Mouse (Mus musculus) gastrocnemius, adult 2 months (tissue): ENCODE data around the gene Gm44790. TPM values are rescaled to one million over a fixed set of nuclear protein-coding genes. Genes with fewer than 3 reads are reported as not detected.
"Not testable (repeated sequence)": the region's sequence is repeated elsewhere in the genome, so short reads cannot be mapped to it uniquely, and the experiment has no call there.

Experiments
- DNase-seq: peaks from one replicate; pipeline ENCODE4 v3.0.0; 2022
- H3K27ac ChIP-seq: fragments of 200-600 bp; 2 replicates; pipeline ENCODE4 v1.8.1; 2022; ENCODE audit warnings: mild to moderate bottlenecking
- H3K4me3 ChIP-seq: fragments of 200-600 bp; 2 replicates; pipeline ENCODE4 v1.8.1; 2022; ENCODE audit warnings: mild to moderate bottlenecking, moderate library complexity
- CTCF ChIP-seq: fragments of 200-600 bp; IDR thresholded peaks from 2 replicates; pipeline ENCODE4 v1.8.1; 2022; ENCODE audit warnings: antibody characterized with exemption, mild to moderate bottlenecking, moderate library complexity
- intact Hi-C: fragments of 180-260 bp; cut with DNase I; formaldehyde crosslinking; loops from one replicate; pipeline ENCODE4 v1.15.1; 2025
- total RNA-seq, 2 experiments: library from RNA; stranded (reverse); gene quantifications; 2 replicates each; pipeline ENCODE4 v1.2.3; 2021

Gm44790 gene
- total RNA-seq, 2 experiments from 2014 or later: 0.53 TPM; not detected in 1

DNA sequence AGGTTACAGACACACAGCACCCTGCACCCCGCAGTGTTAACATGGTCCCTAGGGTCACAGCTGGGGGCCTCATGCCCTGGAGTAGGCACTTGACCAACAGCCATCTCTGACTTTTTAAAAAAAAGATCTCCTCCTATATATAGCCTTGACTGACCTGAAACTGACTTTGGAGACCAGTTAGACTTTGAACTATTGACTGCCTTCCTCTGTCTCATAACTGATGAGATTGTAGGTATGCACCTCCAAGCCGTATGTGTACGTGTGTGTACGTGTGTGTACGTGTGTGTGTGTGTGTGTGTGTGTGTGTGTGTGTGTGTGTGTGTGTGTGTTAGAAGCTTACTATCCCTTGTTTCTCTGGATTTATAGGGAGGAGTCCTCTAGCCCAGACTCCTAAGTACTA is 55.4 kb downstream of the Gm44790 start:
- H3K27ac ChIP-seq: peak overlapping the region; percentile 92
- intact Hi-C loops: no loop called here
- H3K4me3 ChIP-seq: peak overlapping the region; percentile 75; the same call in 1 of the 2 replicates
- DNase-seq: peak; percentile 15
- TF ChIP-seq CTCF: no peak

DNA sequence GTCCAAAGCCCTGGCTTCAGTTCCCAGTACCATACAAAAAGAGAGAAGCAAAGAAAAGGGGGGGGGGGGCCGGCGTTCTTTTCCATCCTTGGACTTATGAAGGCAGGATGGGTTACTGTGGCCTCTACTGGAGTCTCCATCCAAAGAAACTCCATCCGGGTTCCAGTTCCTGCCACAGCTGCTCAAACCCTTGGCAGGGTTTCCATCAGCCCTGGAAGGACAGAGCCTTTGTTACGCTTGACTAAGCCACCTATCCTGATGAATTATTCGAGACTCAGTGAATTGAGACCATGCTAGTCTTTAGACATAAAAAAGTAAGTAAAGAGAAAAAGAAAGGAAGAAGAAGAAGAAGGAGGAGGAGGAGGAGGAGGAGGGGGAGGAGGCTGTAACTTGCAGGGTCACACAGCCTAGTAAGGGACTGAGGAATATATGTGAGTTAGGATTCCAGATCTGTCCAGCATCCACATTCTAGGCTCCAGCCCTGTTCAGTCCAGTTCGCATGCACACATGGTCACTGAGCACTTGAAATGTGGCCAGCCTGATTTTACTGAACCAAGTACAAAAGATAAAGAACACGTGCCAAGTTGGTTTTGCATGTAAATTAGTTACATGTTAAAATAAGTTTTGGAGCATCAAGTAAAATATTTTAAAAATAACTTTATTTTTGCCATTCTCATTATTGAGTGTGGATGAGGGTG is 59.6 kb downstream of the Gm44790 start:
- Histone ChIP-seq H3K4me3 (peak overlapping the region; percentile 70), H3K27ac (peak overlapping the region; percentile 98)
- no peak for DNase-seq
- TF ChIP-seq CTCF: no peak
- intact Hi-C loops: loop anchor here (2.0 kb wide), 1 partner anchor 39 kb away; no protein-coding TSS in a partner anchor

DNA sequence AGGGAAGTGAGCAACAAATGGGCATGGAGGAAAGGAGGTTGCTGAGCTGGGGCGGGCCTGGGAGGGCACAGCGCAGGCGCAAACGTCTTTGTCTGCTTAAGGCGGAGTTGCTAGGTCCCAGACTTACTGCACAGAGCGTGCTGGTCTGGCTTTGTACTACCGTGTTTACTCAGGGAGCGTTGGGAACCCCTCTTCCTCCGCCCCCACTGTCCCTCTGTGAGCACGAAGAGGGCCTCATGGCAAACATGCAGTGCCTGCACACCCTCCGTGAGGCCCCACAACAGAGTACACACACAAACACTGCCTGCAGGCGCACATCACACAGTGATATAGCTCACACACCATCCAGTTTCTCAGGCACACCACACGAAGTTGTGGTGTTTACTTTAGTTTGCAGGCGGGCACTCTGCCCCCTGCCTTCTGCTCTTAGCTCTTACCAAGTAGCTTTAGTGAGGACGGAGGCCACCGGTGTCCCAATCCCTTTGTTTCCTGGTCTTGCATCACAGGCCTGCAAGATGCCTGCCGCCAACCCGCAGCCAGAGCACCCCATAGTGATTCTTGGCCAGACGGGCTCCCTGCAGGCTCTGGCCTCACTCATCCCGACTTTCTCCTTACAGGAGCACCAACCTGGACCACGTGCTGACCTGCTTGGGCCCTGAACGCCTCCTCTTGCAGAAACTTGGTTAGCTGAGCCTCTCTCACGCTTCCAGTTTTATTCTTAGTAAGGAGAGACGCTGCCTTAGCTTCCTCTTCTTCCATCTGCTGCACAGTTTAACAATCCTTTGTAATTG is 61.1 kb downstream of the Gm44790 start:
- intact Hi-C loops: loop anchor here (2.0 kb wide), 1 partner anchor 37 kb away; no protein-coding TSS in a partner anchor
- H3K4me3 ChIP-seq: peak overlapping the region; percentile 70

DNA sequence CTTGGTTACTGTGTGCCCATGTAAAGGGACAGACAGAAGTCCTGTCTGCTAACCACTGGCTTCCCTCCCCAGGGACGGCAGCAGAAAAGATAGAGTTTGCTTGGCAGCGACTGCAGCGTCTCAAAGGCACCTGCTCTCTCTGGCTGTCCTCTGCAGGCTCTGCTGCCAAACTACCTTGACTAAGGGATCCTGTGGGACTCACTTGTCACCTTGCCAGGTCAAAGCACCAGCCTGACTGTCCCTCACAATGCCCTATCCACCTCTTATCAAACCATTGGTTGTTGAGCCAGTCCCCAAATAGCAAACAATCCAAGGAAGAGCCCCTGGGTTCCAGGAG is 61.7 kb downstream of the Gm44790 start:
- peak overlapping the region; percentile 70 for H3K4me3 ChIP-seq
- peak overlapping the region; percentile 98 for H3K27ac ChIP-seq
- no peak for TF ChIP-seq CTCF
- intact Hi-C loops: no loop called here
- DNase-seq: peak; percentile 83

More for the DNA sequence above, 61.1 kb downstream of the Gm44790 start:
- peak overlapping the region; percentile 98 for H3K27ac ChIP-seq
- peak; percentile 30; the same call in 1 of the 2 replicates for TF ChIP-seq CTCF
- DNase-seq: peak; percentile 92

DNA sequence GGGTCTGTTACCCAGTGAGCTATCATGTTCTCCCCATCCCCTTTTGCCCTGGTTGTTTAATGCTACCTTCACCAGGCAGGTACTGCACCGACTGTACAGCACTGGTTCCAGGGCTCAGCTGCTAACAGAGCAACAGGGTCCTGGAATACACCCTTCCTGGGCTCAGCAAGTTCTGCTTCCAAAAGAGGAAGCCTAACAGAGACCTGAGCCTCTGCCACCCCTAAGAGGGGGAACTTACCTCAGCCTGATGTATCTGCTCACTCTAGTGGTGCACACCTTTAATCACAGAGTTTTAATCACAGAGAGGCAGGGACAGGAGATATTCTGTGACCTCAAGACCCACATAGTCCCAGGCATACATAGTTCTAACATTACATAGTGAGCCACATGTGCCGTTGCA is 63.5 kb downstream of the Gm44790 start:
- TF ChIP-seq CTCF: no peak
- Histone ChIP-seq H3K4me3 (no peak overlapping the region), H3K27ac (peak overlapping the region; percentile 98; the same call in 1 of the 2 replicates)
- intact Hi-C loops: no loop called here
- no peak for DNase-seq

DNA sequence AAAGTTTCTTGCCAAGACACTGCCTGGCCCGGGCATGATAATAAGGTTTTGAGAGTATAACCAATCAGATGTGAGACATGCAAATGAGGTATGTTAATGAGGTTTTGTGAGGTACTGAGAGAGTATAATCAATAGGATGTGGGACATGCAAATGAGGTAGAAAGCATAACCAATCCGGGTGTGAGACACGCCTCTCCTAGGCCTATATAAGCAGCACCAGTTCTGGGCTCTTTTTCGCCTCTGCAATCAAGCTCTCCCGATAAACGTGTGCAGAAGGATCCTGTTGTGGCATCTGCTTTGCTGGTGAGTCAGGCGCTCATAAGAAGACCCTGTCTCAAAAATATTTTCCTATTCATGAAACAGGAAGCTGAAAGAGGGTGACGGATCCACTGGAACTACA is 64.0 kb downstream of the Gm44790 start:
- H3K27ac ChIP-seq, DNase-seq, intact Hi-C loops, H3K4me3 ChIP-seq: not testable (repeated sequence)

DNA sequence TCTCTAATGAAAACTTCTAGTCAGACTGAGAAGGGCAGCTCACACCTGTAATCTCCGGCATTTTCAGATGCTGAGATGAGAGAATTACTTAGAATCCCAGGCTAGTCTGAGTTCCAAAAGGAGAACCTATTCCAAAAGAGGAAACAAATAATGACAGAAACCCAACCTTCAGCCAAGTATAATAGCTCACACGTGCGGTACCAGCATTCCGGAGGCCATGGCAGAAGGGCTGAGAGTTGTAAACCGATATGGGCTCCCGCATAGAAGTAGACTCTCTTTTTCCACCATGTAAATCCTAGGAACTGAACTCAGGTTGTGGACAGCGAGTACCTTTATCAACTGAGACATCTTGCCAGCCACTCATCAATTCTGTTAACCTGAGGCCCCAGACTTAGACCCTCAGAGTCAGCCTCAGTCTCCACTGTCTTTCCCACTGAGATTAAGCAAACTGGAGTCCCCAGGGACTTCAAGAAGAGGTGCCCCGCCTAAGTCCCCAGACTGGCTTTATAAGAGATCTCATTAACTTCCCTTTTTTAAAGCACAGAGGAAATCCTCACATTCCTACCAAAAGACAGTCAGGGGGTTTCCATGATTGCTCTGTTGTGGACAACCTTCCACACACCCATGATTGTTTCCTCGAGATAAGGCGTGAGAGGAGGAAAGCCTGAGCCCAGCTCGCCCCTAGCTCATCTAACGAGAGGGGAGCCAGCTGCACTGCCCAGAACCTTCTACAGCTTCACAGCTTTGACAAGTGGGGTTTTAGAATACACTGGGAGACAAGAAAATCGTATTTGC is 67.2 kb downstream of the Gm44790 start:
- intact Hi-C loops: no loop called here
- Histone ChIP-seq H3K27ac (peak overlapping the region; percentile 28), H3K4me3 (peak overlapping the region; percentile 15; the same call in 1 of the 2 replicates)
- no peak for TF ChIP-seq CTCF
- no peak for DNase-seq

DNA sequence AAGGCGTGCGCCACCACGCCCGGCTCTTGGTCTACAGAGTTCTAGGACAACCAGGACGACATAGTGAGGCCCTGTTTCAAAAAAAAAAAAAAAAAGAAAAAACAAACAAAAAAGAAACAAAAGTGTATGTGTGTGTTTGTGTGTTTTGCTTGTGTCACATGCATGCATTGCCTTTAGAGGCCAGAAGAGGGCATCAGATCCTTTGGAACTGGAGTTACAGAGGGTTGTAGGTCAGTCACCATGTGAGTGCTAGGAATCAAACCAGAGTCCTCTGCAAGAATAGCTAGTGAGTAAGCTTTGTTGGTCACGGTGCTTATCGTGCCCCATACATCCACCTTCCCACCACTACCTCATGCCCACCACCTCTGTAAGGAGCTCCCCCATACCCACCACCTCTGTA is 68.3 kb downstream of the Gm44790 start:
- Histone ChIP-seq H3K4me3 (no peak overlapping the region), H3K27ac (no peak overlapping the region)
- no peak for DNase-seq
- intact Hi-C loops: no loop called here
- peak; percentile 45 for TF ChIP-seq CTCF

Other genes with a start within 250 kb of the Gm44790 start
- gene Tgfa, start 231.4 kb upstream of the Gm44790 start, total RNA-seq: under 1 TPM; 0.31 to 0.66 TPM
- 10 to 100 TPM; 11.7 to 17.6 TPM for gene Fam136a, start 61.0 kb upstream of the Gm44790 start, total RNA-seq
- gene Snrpg, start 55.4 kb upstream of the Gm44790 start, total RNA-seq: 10 to 100 TPM; 23.3 to 37.8 TPM
- gene Pcyox1, start 29.5 kb upstream of the Gm44790 start, total RNA-seq: 10 to 100 TPM; 49.7 to 50.8 TPM
- gene Tia1, start 22.4 kb upstream of the Gm44790 start, total RNA-seq: 10 to 100 TPM; 20.7 to 22.7 TPM
- gene C87436, start 11.7 kb downstream of the Gm44790 start, total RNA-seq: 1 to 10 TPM; 7.5 to 8.0 TPM
- 100 to 1,000 TPM; 121 to 128 TPM for gene Pcbp1, start 99.7 kb downstream of the Gm44790 start, total RNA-seq
- gene Asprv1, start 201.5 kb downstream of the Gm44790 start, total RNA-seq: not detected
- 1 to 10 TPM; 2.6 to 3.9 TPM for gene Mxd1, start 242.5 kb downstream of the Gm44790 start, total RNA-seq